Mouse (Mus musculus) myocyte (in vitro differentiated cells): ENCODE measurements around the gene Cxcr5.

Source experiments
- CEBPB ChIP-seq: IDR thresholded peaks from 2 replicates; pipeline ENCODE4 v1.6.1; 2011; ENCODE audit warnings: mild to moderate bottlenecking, moderate library complexity; ENCODE audit not compliant: poor library complexity, insufficient read depth, severe bottlenecking
- E2F4 ChIP-seq: IDR thresholded peaks from one replicate; pipeline ENCODE4 v1.6.1; 2011; ENCODE audit warnings: mild to moderate bottlenecking, control low read depth, moderate library complexity; ENCODE audit not compliant: insufficient read depth
- MAX ChIP-seq: IDR thresholded peaks from one replicate; pipeline ENCODE4 v1.6.1; 2011; ENCODE audit warnings: low read depth, mild to moderate bottlenecking, control low read depth
- POLR2A ChIP-seq: IDR thresholded peaks from one replicate; pipeline ENCODE4 v1.6.1; 2011; ENCODE audit warnings: low read depth, mild to moderate bottlenecking, control low read depth, moderate library complexity; ENCODE audit not compliant: insufficient read length
- POLR2AphosphoS2 ChIP-seq: IDR thresholded peaks from one replicate; pipeline ENCODE4 v1.6.1; 2011; ENCODE audit warnings: low read depth, control low read depth; ENCODE audit not compliant: insufficient read length
- REST ChIP-seq: IDR thresholded peaks from one replicate; pipeline ENCODE4 v1.6.1; 2011; ENCODE audit warnings: mild to moderate bottlenecking, control low read depth, moderate library complexity; ENCODE audit not compliant: insufficient read depth, insufficient read length
- SRF ChIP-seq: IDR thresholded peaks from one replicate; pipeline ENCODE4 v1.6.1; 2011; ENCODE audit warnings: low read depth; ENCODE audit not compliant: control insufficient read depth, insufficient read length
- TCF12 ChIP-seq: IDR thresholded peaks from one replicate; pipeline ENCODE4 v1.6.1; 2011; ENCODE audit warnings: mild to moderate bottlenecking, control low read depth; ENCODE audit not compliant: poor library complexity, insufficient read depth, severe bottlenecking
- TCF3 ChIP-seq: IDR thresholded peaks from one replicate; pipeline ENCODE4 v1.6.1; 2011; ENCODE audit warnings: low read depth, control low read depth; ENCODE audit not compliant: insufficient read length
- USF1 ChIP-seq: IDR thresholded peaks from one replicate; pipeline ENCODE4 v1.6.1; 2011; ENCODE audit warnings: low read depth, mild to moderate bottlenecking, control low read depth, moderate library complexity

GRCm38 (mm10) chr9:44597742-44598141 is 36.1 kb upstream of the Cxcr5 start:
- TF ChIP-seq TCF12, result no peak
- TF ChIP-seq POLR2A, result no peak
- TF ChIP-seq MAX, result no peak
- no peak for TF ChIP-seq TCF3
- no peak for TF ChIP-seq POLR2AphosphoS2
- TF ChIP-seq E2F4, result no peak
- no peak for TF ChIP-seq SRF
- no peak for TF ChIP-seq USF1
- TF ChIP-seq REST, result no peak
- TF ChIP-seq CEBPB, result no peak
